Mouse (Mus musculus) lung, postnatal 14 days (tissue): Measurements from ENCODE around the gene Kcnip4.
A peak's percentile ranks its signal among the peaks of the same experiment; 100 is the strongest.

ENCODE experiments used
- DNase-seq: peaks from one replicate; pipeline ENCODE4 v3.0.0; 2021

Kcnip4 gene

GRCm38 (mm10) chr5:49352061-49352460, 172.6 kb downstream of the Kcnip4 start:
- DNase-seq = no peak

- peak; percentile 29 for DNase-seq
Observed at GRCm38 (mm10) chr5:49350126-49350909, 174.4 kb downstream of the Kcnip4 start.

GRCm38 (mm10) chr5:49349541-49349940, 175.2 kb downstream of the Kcnip4 start:
- no peak for DNase-seq

- no peak for DNase-seq
Observed at GRCm38 (mm10) chr5:49348511-49348910, 176.2 kb downstream of the Kcnip4 start.

GRCm38 (mm10) chr5:49344606-49345005, 180.1 kb downstream of the Kcnip4 start:
- DNase-seq = no peak

DNA sequence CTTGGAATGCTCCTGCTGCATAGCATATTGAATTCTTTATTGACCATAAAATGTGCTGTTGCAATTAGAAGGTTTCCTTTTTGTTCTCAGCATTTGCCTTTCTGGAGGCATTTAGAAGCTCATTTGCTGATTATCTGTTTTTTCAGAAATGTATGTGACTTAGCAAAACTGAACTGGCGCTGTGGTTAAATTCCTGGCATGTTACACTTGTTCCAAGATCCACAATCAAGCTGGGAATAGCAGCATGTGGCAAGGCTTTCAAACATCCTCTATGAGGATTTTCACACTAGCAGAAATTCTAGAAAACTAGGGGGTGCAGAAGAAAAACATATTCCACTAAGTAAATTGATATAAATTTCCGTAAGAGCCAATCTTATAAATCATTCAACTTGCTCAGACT, 187.5 kb downstream of the Kcnip4 start:
- DNase-seq = no peak

DNA sequence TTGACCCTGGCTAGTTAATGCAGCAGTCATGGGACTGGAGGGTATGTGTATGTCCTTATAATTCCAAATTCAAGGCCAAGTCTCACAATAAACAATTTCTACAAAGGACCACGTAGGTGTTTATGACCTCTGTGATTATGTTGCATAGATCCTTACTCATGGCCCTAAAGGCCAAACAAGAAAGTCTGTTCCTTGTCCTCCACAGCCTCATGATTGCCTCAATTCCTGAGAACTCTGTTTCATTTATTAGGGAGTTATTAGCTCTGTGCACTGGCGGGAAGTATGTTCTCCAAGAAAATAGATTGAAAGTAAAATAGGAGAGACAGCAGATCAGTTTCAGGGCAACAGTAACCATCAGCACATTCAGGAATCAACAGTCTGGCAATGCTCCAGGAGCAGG, 191.6 kb downstream of the Kcnip4 start:
- DNase-seq = no peak

DNA sequence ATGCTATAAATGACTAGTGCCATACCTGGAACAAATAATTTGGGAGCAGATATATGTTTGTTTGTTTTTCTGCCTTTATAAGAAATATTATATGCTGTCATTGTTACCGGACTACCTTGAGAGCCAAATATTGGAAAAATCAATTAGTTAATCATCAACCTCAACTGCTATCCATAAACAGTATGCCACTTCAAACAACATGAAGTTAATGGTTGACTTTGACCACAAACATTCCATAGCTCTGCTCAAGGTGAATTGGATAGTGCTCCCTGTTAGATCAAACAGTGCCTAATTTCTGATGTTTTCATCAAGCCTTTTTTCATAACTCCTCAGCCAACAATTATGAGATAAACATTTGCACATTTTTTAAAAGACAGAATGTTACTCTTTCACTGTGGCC, 195.7 kb downstream of the Kcnip4 start:
- no peak for DNase-seq

DNA sequence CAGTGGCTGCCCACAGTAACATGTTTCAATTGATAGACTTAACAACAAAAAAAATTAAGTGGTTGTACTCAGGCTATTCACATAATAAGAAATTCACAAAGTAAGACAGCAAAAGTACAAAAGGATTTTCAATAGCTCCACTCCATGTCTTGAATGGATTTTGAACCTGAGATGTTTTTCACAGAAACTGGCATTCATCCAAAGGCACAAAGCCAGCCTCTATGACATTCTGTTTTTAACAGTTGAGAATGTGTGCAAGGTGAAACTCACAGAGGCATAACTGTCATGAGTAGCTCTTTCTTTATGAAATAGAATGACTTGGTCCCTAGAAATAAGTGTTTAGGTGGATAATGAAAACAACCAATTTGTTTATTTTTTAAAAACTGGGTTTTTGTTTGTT, 206.0 kb downstream of the Kcnip4 start:
- DNase-seq = no peak

DNA sequence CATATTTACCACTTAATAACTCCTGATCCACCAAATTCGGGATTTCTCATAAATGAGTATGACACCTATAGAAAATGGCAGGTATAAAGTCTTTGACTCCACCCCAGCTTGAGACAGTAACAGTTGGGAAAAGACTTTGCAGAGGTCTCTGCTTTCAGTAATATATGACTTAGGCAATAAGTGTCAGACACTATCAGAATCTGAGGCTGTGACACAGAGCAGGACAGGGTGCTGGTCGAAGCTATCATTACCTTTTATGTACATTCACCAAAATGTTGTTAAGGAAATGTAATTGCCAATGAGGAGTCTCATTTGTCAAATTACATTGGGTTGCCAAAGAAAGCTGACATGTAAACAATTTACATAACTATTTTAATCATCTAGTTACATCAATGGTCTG, 206.8 kb downstream of the Kcnip4 start:
- no peak for DNase-seq

DNA sequence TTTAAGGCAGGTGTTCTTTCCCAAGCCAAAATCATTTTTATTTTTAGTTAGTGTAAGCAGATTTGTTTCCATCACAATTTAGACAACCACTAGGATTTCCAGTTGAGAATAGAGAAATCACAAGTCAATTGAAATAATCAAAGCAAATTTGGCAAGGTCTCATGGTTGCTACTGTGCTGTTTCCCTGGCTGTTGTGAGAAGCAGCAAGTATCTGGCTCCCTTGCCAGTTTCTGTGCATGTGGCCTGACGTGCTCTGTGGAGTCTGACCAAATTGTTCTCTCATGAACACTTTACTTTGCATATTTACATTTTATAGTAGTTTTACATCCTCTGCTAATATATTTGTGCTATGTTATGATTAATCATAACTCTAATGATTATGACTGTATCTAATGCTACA, 217.9 kb downstream of the Kcnip4 start:
- no peak for DNase-seq

DNA sequence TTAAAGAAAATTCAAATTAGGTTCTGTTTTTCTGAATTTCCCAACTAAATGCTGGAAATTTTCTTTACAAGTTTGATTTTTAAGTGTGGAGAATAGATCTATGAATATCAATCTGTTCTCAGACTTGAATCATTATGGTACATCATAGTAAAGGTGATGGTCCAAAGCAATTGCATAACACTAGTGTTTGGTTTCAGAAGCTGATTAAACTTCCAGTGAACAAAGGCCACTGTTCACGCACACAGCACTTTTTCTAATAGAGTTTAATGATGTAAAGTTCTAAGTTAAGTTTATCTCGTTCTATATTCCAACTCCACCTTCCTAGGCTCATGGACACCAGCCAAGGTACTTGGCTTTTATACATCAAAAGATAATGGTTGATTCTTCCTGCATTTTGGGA, 219.4 kb downstream of the Kcnip4 start:
- DNase-seq = no peak

DNA sequence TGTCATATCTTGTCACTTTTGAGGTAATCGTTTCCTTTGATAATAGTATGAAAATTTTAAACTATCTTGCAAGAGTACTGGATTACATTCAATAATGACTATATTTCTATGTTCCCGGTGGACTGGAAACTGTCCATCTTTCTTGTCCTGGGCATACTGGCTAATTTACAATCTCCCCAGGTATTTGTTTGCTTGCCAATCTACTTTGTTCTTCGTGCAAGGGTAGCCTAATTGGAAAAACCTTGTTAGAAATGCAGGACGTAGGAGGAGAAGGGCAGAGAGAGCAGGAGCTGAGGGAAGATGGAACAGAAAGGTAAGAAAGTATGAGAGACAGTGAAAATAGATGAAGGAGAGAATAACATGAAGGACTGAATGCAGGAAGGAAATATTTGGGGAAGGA, 226.1 kb downstream of the Kcnip4 start:
- no peak for DNase-seq

DNA sequence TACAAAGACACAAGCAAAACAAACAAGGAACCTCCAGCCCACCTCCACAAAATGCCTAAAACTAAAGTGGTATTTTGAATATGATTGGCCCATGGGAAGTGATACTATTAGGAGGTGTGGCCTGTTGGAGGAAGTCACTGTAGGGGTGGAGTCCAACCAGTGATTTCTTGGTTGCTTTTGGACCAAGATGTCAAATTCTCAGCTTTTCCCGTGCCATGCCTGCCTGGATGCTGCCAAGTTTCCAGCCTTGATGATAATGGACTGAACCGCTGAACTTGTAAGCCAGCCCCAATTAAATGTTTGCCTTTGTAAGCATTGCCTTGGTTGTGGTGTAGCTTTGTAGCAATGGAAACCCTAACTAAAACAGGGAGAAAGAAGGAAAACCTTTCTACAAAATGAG, 232.3 kb downstream of the Kcnip4 start:
- DNase-seq = no peak

DNA sequence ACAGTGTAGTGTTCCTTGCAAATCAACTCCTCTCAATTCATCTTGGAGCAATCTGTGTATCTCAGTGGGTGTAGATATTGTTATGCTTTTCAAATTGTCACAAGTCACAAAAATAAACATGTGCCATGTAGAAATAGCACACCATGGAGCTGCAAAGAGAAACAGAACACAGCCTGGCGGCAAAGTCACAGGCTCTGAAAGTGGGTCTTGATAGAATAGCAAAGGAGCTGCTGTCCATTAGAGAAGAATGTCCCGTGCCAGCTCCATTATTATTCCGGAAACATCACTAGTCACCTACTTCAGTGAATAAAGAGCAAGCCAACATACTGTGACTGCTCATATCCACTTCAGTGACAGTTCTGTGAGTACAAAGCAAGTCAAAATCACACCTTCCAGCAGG, 232.9 kb downstream of the Kcnip4 start:
- DNase-seq = no peak

GRCm38 (mm10) chr5:49285455-49286135, 239.1 kb downstream of the Kcnip4 start:
- no peak for DNase-seq

GRCm38 (mm10) chr5:49284776-49285175, 239.9 kb downstream of the Kcnip4 start:
- no peak for DNase-seq

- no peak for DNase-seq
Observed at GRCm38 (mm10) chr5:49283403-49283802, 241.3 kb downstream of the Kcnip4 start.

- DNase-seq = no peak
Observed at GRCm38 (mm10) chr5:49271864-49272263, 252.8 kb downstream of the Kcnip4 start.

- no peak for DNase-seq
Observed at GRCm38 (mm10) chr5:49268807-49269206, 255.9 kb downstream of the Kcnip4 start.

GRCm38 (mm10) chr5:49259356-49259755, 265.4 kb downstream of the Kcnip4 start:
- no peak for DNase-seq

DNA sequence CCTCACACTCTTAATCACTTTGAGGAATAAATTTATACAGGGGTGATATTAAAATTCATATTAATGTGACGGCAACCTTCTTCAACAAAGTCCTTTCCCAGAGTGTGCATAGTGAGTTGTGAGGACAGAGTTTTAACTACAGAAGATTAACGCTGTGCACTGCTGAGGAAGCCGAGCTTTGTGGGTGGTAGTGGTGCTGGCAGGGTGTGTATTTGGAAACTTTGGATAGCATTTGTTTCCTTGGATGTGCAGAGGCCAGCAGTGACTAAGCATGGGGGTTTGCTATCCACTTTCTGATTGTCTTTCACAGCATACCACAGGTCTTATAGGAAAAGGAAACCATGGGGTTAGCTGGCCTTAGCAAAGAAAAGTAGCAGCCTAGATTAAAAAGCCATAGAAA, 267.9 kb downstream of the Kcnip4 start:
- no peak for DNase-seq

- DNase-seq = no peak
Observed at GRCm38 (mm10) chr5:49255983-49256382, 268.7 kb downstream of the Kcnip4 start.

DNA sequence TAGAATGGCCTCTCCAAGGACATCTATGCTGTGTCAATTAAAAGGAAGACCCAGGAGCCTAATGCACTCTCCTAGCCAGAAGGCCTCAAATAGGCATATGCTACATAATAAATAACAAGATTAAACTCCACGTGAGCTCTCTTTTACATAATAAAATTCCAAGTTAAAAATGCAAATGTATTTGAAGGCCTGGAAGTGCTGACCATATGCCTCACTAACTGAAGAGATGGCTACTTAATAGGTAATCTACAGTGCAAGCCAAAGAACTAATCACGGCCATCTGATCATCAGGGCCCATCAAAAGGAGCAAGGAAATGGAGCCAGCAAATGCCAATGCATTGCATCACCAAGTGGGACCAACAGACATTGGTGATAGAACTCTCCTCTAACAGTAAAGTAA, 277.6 kb downstream of the Kcnip4 start:
- DNase-seq = no peak

- DNase-seq = no peak
Observed at GRCm38 (mm10) chr5:49244414-49244813, 280.3 kb downstream of the Kcnip4 start.
